Mouse (Mus musculus): ENCODE data around the gene Chrm2. TPM values are rescaled to one million over a fixed set of nuclear protein-coding genes. Genes with fewer than 3 reads are reported as not detected.
A peak's percentile ranks its signal among the peaks of the same experiment; 100 is the strongest.

The Chrm2 gene
- polyA plus RNA-seq, 1 experiment from 2014 or later = 1.4 TPM

DNA sequence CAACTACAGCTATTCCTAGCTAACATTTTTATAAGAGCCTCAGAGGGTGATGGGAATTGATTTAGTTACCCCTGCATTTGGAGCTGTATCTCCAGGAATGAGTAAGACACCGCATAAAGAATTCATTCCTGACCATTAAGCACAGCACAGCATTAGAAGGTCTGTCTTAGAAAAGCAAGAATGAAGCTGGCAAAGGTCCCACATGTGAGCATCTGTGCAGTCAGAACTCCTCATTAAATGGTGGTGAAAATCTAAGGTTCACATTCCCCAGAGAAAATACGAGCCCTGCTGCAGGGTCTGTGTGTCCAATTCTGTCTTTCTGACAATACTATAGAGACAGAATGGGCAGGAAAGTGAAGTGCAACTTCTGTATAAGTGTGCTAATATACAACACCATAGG is 179.0 kb downstream of the Chrm2 start:
- Histone ChIP-seq H3K4me3 (ENCODE audit: low read depth, low read length) (no peak overlapping the region), H3K36me3 (ENCODE audit: control insufficient read depth, insufficient read depth, low read length) (no peaks in the 10 kb centered on the region), H3K27me3 (replicated peaks; ENCODE audit: control insufficient read depth, insufficient read depth, low read length) (no peaks in the 10 kb centered on the region), H3K27ac (replicated peaks; ENCODE audit: low read depth, low read length) (no peak overlapping the region), H3K4me1 (ENCODE audit: control insufficient read depth, insufficient read depth, low read length) (no peaks in the 10 kb centered on the region), H3K4me2 (ENCODE audit: low read depth, low read length) (no peak overlapping the region), H3K9ac (ENCODE audit: low read depth, low read length) (no peak overlapping the region), H3K9me3 (ENCODE audit: control insufficient read depth, low read length) (peaks cover 4% of the 10 kb centered on the region; the same call in 1 of the 2 replicates)
- peak; percentile 3 for DNase-seq (ENCODE audit: low spot score)
- WGBS = 70% methylated on average over 2 of the region's 2 CpGs
- no peak for ATAC-seq (ENCODE audit: low read depth)

MicroRNA genes within 50 kb of the gene (microRNA counts, 519-probe panel; counts per million panel counts)
- 1,734 counts per million, percentile 10 among the panel's probes with 10 or more counts for microRNA mmu-miR-490

Small RNA genes lying within 50 kb of the gene (microRNA-seq; reads per million reads assigned to microRNA genes)
- gene Mir490 (ENCODE audit: borderline number of aligned reads) = 4.5 reads per million, percentile 20 among the genes with 10 or more reads in this experiment

Data from embryonic facial prominence, embryonic 14.5 days (tissue).